Mouse (Mus musculus) neural tube, embryonic 15.5 days (tissue): Measurements from ENCODE around the gene Washc2. TPM values are rescaled to one million over a fixed set of nuclear protein-coding genes. Genes with fewer than 3 reads are reported as not detected.

ENCODE experiments used
- ATAC-seq: fragments of 200-750 bp; cut with Nextera tagmentation; 2 replicates; pipeline ENCODE4 v1.8.0; 2017; ENCODE audit warnings: mild to moderate bottlenecking, moderate TSS enrichment, moderate library complexity; ENCODE audit not compliant: low FRiP score
- H3K27ac ChIP-seq: fragments of 300-500 bp; sonication (generic); replicated peaks from 2 replicates; pipeline ENCODE4 v1.5.1; 2015; ENCODE audit warnings: mild to moderate bottlenecking, inconsistent platforms
- H3K27me3 ChIP-seq: fragments of 300-500 bp; sonication (generic); replicated peaks from 2 replicates; pipeline ENCODE4 v1.6.1; 2015; ENCODE audit warnings: inconsistent platforms
- H3K36me3 ChIP-seq: fragments of 300-500 bp; sonication (generic); 2 replicates; pipeline ENCODE4 v1.6.1; 2015; ENCODE audit warnings: inconsistent platforms
- H3K4me1 ChIP-seq: fragments of 300-500 bp; sonication (generic); 2 replicates; pipeline ENCODE4 v1.6.1; 2015; ENCODE audit warnings: inconsistent platforms
- H3K4me2 ChIP-seq: fragments of 300-500 bp; sonication (generic); 2 replicates; pipeline ENCODE4 v1.6.1; 2015; ENCODE audit warnings: inconsistent platforms, mild to moderate bottlenecking, moderate library complexity
- H3K4me3 ChIP-seq: fragments of 300-500 bp; sonication (generic); replicated peaks from 2 replicates; pipeline ENCODE4 v1.5.1; 2015; ENCODE audit warnings: mild to moderate bottlenecking, inconsistent platforms
- H3K9ac ChIP-seq: fragments of 300-500 bp; sonication (generic); replicated peaks from 2 replicates; pipeline ENCODE4 v1.6.1; 2015; ENCODE audit warnings: mild to moderate bottlenecking, inconsistent platforms
- H3K9me3 ChIP-seq: fragments of 300-500 bp; sonication (generic); replicated peaks from 2 replicates; pipeline ENCODE4 v1.6.1; 2016; ENCODE audit warnings: inconsistent platforms
- WGBS: fragments of 180-500 bp; shearing (Covaris S2); methylation state at CpG from one replicate; pipeline ENCODE4 v1.1.7; 2015; ENCODE audit warnings: mixed read lengths; 5-methylcytosine and 5-hydroxymethylcytosine counted together
- polyA plus RNA-seq: library from polyadenylated mRNA; unstranded; fragments of >200 nt; fragmentation: Nextera tagmentation; extraction: Ambion mirVana; gene quantifications from 2 replicates; pipeline ENCODE4 v1.2.1, GENCODE M21; 2015

The Washc2 gene
- polyA plus RNA-seq, 1 experiment from 2014 or later, result 65.8 TPM

- H3K4me2 ChIP-seq, result peak overlapping the region; percentile 77
- H3K27ac ChIP-seq, result no peak overlapping the region
- H3K9ac ChIP-seq, result no peak overlapping the region
- peak overlapping the region; percentile 66 for H3K4me3 ChIP-seq
- WGBS, result 80% methylated on average over 11 of the region's 11 CpGs
- H3K36me3 ChIP-seq, result peaks cover 22% of the 10 kb centered on the region
- no peaks in the 10 kb centered on the region for H3K9me3 ChIP-seq
- H3K27me3 ChIP-seq, result no peaks in the 10 kb centered on the region
- peaks cover 17% of the 10 kb centered on the region for H3K4me1 ChIP-seq
- ATAC-seq, result no peak
Measured at GRCm38 (mm10) chr6:116264836-116265235, 57.0 kb downstream of the Washc2 start.

DNA sequence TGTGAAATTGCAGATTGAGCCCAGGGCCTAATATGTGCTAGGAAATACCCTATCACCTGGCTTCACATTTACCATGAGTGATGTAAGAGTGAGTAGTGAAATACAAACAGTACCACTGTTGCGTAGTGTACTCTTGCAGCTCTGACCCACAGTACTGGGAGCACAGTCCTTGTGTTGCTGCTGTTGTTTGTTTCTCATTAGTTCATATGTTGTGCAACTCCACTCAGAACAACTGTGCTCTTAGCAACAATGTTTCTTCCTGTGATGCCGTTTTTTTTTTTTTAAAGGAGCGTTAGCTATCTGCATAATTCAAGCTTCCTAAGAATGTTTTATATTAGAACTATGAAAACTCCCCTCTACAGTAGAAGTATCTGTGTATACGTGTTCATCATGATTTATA lies 57.8 kb downstream of the Washc2 start:
- H3K4me1 ChIP-seq, result peaks cover 17% of the 10 kb centered on the region
- H3K4me2 ChIP-seq, result peak overlapping the region; percentile 48
- no peak for ATAC-seq
- H3K36me3 ChIP-seq, result peaks cover 21% of the 10 kb centered on the region
- no peaks in the 10 kb centered on the region for H3K27me3 ChIP-seq
- no peak overlapping the region for H3K4me3 ChIP-seq
- H3K9ac ChIP-seq, result no peak overlapping the region
- H3K9me3 ChIP-seq, result no peaks in the 10 kb centered on the region
- 62% methylated on average over 4 of the region's 4 CpGs for WGBS
- H3K27ac ChIP-seq, result no peak overlapping the region

GRCm38 (mm10) chr6:116266273-116267109 lies 58.7 kb downstream of the Washc2 start:
- peak overlapping the region; percentile 48 for H3K4me2 ChIP-seq
- H3K27ac ChIP-seq, result no peak overlapping the region
- peak overlapping the region; percentile 7; the same call in 1 of the 2 replicates for H3K4me3 ChIP-seq
- ATAC-seq, result 0 out of 2 replicates have a peak, but pooled peaks have one; percentile 8
- H3K36me3 ChIP-seq, result peaks cover 12% of the 10 kb centered on the region
- peaks cover 17% of the 10 kb centered on the region for H3K4me1 ChIP-seq
- no peak overlapping the region for H3K9ac ChIP-seq
- no peaks in the 10 kb centered on the region for H3K27me3 ChIP-seq
- 21% methylated on average over 11 of the region's 11 CpGs for WGBS
- H3K9me3 ChIP-seq, result no peaks in the 10 kb centered on the region

DNA sequence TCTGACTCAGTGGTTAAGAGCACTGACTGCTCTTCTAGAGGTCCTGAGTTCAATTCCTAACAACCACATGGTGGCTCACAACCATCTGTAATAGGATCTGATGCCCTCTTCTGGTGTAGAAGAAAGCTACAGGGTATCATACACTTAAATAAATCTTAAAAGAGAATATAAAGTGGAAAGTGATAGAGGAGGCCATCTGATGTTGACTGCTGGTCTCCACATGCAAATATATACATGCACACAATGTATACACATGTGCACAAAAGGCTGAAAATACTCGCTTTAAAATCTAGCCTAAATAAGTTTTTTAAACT lies 59.2 kb downstream of the Washc2 start:
- Histone ChIP-seq H3K4me3 (no peak overlapping the region), H3K9ac (no peak overlapping the region), H3K36me3 (peaks cover 6% of the 10 kb centered on the region), H3K4me1 (peaks cover 17% of the 10 kb centered on the region), H3K27me3 (no peaks in the 10 kb centered on the region), H3K9me3 (no peaks in the 10 kb centered on the region), H3K4me2 (no peak overlapping the region), H3K27ac (no peak overlapping the region)
- ATAC-seq, result no peak
- 91% methylated on average over 1 of the region's 1 CpGs for WGBS

- H3K36me3 ChIP-seq, result no peaks in the 10 kb centered on the region
- H3K4me1 ChIP-seq, result no peaks in the 10 kb centered on the region
- 86% methylated on average over 4 of the region's 4 CpGs for WGBS
Measured at GRCm38 (mm10) chr6:116275695-116276094, 67.9 kb downstream of the Washc2 start.

GRCm38 (mm10) chr6:116278679-116279317 lies 71.0 kb downstream of the Washc2 start:
- Histone ChIP-seq H3K4me3 (no peak overlapping the region), H3K9me3 (no peaks in the 10 kb centered on the region), H3K36me3 (no peaks in the 10 kb centered on the region), H3K4me1 (no peaks in the 10 kb centered on the region), H3K27me3 (no peaks in the 10 kb centered on the region), H3K4me2 (no peak overlapping the region), H3K9ac (no peak overlapping the region), H3K27ac (no peak overlapping the region)
- no peak for ATAC-seq
- WGBS, result 79% methylated on average over 5 of the region's 5 CpGs

More at GRCm38 (mm10) chr6:116275695-116276094, 67.9 kb downstream of the Washc2 start:
- Histone ChIP-seq H3K27ac (no peak overlapping the region), H3K4me2 (no peak overlapping the region), H3K9ac (no peak overlapping the region), H3K4me3 (no peak overlapping the region), H3K9me3 (no peaks in the 10 kb centered on the region), H3K27me3 (no peaks in the 10 kb centered on the region)
- no peak for ATAC-seq

DNA sequence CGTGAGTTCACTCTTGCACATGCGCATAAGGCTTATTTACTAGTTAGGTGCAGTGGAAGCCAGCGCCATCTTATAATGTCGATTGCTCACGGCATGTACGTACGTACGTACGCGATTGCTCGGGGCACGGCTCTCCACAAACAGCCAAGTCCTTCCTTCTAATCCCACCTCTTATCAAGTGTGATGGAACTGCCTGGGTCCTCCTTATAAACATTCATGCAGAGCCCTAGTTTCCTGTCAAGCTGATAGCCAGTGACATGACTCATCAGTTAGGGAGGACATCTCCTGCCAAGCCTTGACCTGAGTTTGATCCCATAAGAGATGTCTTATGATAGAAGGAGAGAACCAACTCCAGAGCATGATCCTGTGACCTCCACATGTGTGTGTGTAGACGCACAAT lies 73.2 kb downstream of the Washc2 start:
- 96% methylated on average over 13 of the region's 13 CpGs for WGBS
- no peak overlapping the region for H3K9ac ChIP-seq

DNA sequence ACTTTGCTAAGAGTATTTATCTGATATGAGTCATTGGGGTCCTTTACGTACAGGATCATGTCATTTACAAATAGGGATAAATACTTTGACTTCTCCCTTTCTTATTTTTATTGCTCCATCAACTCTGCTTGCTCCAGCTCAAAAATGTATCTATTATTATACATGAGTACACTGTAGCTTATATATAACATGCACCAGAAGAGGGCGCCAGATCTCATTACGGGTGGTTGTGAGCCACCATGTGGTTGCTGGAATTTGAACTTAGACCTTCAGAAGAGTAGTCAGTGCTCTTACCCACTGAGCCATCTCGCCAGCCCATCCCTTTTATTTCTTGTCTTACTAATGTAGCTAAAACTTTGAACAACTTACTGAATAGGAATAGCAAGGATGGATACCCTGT lies 74.7 kb downstream of the Washc2 start:
- H3K9ac ChIP-seq, result no peak overlapping the region
- ATAC-seq, result no peak
- no peaks in the 10 kb centered on the region for H3K9me3 ChIP-seq

More for the DNA sequence above, 73.2 kb downstream of the Washc2 start:
- Histone ChIP-seq H3K9me3 (no peaks in the 10 kb centered on the region), H3K4me3 (no peak overlapping the region), H3K36me3 (no peaks in the 10 kb centered on the region), H3K4me1 (no peaks in the 10 kb centered on the region), H3K27ac (no peak overlapping the region), H3K4me2 (no peak overlapping the region), H3K27me3 (no peaks in the 10 kb centered on the region)
- no peak for ATAC-seq

DNA sequence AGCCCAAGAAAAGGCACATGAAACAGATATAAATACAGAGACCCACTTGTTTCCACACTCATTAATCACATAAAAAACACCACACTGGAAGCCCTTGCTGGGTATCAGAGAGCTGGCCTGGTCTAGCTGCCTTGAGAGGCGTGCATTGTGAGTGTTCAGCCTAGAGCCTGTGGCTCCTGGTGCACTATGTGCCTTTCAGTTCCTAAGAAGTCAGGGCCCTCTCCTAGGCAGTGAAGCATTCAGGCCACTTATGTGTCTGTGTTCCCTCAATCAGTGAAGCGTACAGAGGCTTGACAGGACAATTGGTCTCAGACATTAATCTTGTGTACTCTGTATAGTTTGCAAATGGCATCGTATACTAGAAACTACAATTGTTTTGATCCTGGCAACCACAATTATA lies 75.4 kb downstream of the Washc2 start:
- Histone ChIP-seq H3K4me3 (no peak overlapping the region), H3K9ac (no peak overlapping the region), H3K36me3 (no peaks in the 10 kb centered on the region), H3K27ac (no peak overlapping the region), H3K27me3 (no peaks in the 10 kb centered on the region), H3K4me2 (no peak overlapping the region), H3K4me1 (no peaks in the 10 kb centered on the region), H3K9me3 (no peaks in the 10 kb centered on the region)
- ATAC-seq, result no peak
- 53% methylated on average over 3 of the region's 3 CpGs for WGBS

More for the DNA sequence above, 74.7 kb downstream of the Washc2 start:
- WGBS, result 59% methylated on average over 4 of the region's 4 CpGs
- H3K4me3 ChIP-seq, result no peak overlapping the region
- no peaks in the 10 kb centered on the region for H3K36me3 ChIP-seq
- H3K27me3 ChIP-seq, result no peaks in the 10 kb centered on the region
- no peak overlapping the region for H3K27ac ChIP-seq
- no peak overlapping the region for H3K4me2 ChIP-seq
- no peaks in the 10 kb centered on the region for H3K4me1 ChIP-seq

DNA sequence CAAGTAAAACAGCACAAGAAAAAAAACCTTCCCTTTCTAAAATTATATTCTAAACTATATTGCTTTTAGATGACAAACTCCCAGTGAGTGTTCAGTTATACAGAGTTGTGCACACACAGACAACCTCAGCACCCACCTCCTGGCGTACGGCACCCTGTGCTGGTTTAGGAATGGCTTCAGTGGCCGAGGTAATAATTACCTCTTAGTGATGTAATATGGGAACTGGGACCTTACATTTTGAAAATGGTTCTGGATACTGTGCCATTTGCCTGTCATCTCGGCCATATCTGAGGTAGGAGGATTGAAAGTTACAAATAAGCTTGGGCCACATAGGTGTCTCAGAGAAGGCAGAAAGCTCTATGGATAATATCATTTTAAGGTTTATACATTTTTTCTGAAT lies 78.5 kb downstream of the Washc2 start:
- Histone ChIP-seq H3K4me2 (no peak overlapping the region), H3K9ac (no peak overlapping the region), H3K27me3 (no peaks in the 10 kb centered on the region), H3K36me3 (no peaks in the 10 kb centered on the region), H3K27ac (no peak overlapping the region), H3K4me1 (no peaks in the 10 kb centered on the region), H3K9me3 (no peaks in the 10 kb centered on the region), H3K4me3 (no peak overlapping the region)
- WGBS, result 94% methylated on average over 4 of the region's 4 CpGs
- no peak for ATAC-seq

- Histone ChIP-seq H3K27ac (no peak overlapping the region), H3K9me3 (no peaks in the 10 kb centered on the region), H3K27me3 (no peaks in the 10 kb centered on the region), H3K4me3 (no peak overlapping the region), H3K4me2 (no peak overlapping the region), H3K4me1 (no peaks in the 10 kb centered on the region), H3K9ac (no peak overlapping the region), H3K36me3 (no peaks in the 10 kb centered on the region)
- 84% methylated on average over 5 of the region's 5 CpGs for WGBS
- ATAC-seq, result no peak
Measured at GRCm38 (mm10) chr6:116286870-116287575, 79.2 kb downstream of the Washc2 start.

DNA sequence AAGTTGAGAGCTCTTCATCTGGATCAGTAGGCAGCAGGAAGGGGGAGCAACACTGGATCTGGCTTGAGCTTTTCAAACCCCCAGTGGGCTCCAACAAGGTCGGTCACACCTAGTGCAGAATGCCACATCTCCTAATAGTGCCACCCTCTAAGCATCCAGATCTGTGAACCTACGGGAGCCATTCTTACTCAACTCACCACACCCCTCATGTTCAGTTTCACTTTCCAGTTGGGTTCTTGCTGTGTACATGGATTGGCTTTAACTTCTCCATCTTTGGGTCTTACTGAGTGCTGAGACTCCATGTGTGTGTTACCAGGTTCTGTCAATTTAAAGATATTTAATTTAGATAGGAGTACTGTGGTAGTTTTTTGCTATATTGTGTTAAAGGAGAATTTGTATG lies 103.6 kb downstream of the Washc2 start:
- no peak overlapping the region for H3K27ac ChIP-seq
- no peaks in the 10 kb centered on the region for H3K4me1 ChIP-seq
- no peak for ATAC-seq
- H3K4me2 ChIP-seq, result no peak overlapping the region
- H3K9me3 ChIP-seq, result no peaks in the 10 kb centered on the region
- H3K36me3 ChIP-seq, result no peaks in the 10 kb centered on the region
- 95% methylated on average over 2 of the region's 2 CpGs for WGBS
- no peak overlapping the region for H3K4me3 ChIP-seq
- H3K27me3 ChIP-seq, result no peaks in the 10 kb centered on the region
- H3K9ac ChIP-seq, result no peak overlapping the region
